ENCODE assay signal across 9 mouse cellular contexts in genomic region chr6:108668321-108668786, GRCm38 (mm10). TPM values are rescaled to one million over a fixed set of nuclear protein-coding genes. Genes with fewer than 3 reads are reported as not detected.
DNase-seq lines count a peak whose midpoint lies in the region; ATAC-seq lines count a peak whose summit lies in the region.
"Had no signal": no experiment of that assay in that cellular context is flagged by ENCODE, and none has a peak within 500 bp of the region (broad histone marks: within the 10 kb centered on the region; RNA-seq: fewer than 3 reads in every experiment).

No protein-coding gene starts in this region.

- ATAC-seq in granulocyte monocyte progenitor cell, adult 5-6 weeks (replicated peaks; ENCODE audit: poor library complexity, severe bottlenecking): peak; percentile 62
- ATAC-seq in intestine, embryonic 15.5 days: peak; percentile 93

- peak overlapping the region; percentile 60 for H3K4me2 ChIP-seq in intestine, embryonic 15.5 days (replicated peaks)

- peaks cover 16% of the 10 kb centered on the region for H3K4me1 ChIP-seq in embryonic facial prominence, embryonic 10.5 days
- H3K4me1 ChIP-seq in intestine, embryonic 15.5 days (replicated peaks): peaks cover 28% of the 10 kb centered on the region

- WGBS in embryonic facial prominence, embryonic 10.5 days: under 1% methylated on average over 30 of the region's 30 CpGs
- under 1% methylated on average over 30 of the region's 30 CpGs for WGBS in intestine, embryonic 15.5 days

- H3K36me3 ChIP-seq in embryonic facial prominence, embryonic 10.5 days (replicated peaks): no peaks in the 10 kb centered on the region; the same call in 1 of the 2 replicates
- peaks cover 12% of the 10 kb centered on the region for H3K36me3 ChIP-seq in intestine, embryonic 15.5 days

- peak overlapping the region; percentile 32 for H3K9ac ChIP-seq in intestine, embryonic 15.5 days

- peak overlapping the region; percentile 52 for H3K4me3 ChIP-seq in embryonic facial prominence, embryonic 10.5 days
- peak overlapping the region; percentile 24 for H3K4me3 ChIP-seq in intestine, embryonic 15.5 days (replicated peaks)
- H3K4me3 ChIP-seq: erythroblast, embryonic 14.5 days had no signal

- peaks cover 62% of the 10 kb centered on the region for H3K27me3 ChIP-seq in embryonic facial prominence, embryonic 10.5 days (replicated peaks; ENCODE audit: low read depth, poor library complexity, severe bottlenecking)
- no peaks in the 10 kb centered on the region for H3K27me3 ChIP-seq in intestine, embryonic 15.5 days (replicated peaks)

- no peaks in the 10 kb centered on the region for H3K9me3 ChIP-seq in embryonic facial prominence, embryonic 10.5 days
- H3K9me3 ChIP-seq in intestine, embryonic 15.5 days: no peaks in the 10 kb centered on the region

- peak overlapping the region; percentile 81 for H3K27ac ChIP-seq in embryonic facial prominence, embryonic 10.5 days (replicated peaks)
- H3K27ac ChIP-seq in intestine, embryonic 15.5 days: peak overlapping the region; percentile 75

- peak; percentile 92 for DNase-seq in adrenal gland, postnatal 10 days
- DNase-seq in embryonic facial prominence, embryonic 10.5 days (ENCODE audit: low spot score): peak; percentile 89
- DNase-seq in left cerebral cortex, adult 9 months (ENCODE audit: low spot score in 2 of 2): peak; percentile 56 to 83
- peak; percentile 89 to 93 for DNase-seq in lung, postnatal 4 days
- peak; percentile 84 for DNase-seq in retina, postnatal 1 day
- peak; percentile 45 for DNase-seq in urinary bladder, postnatal 10 days (ENCODE audit: low spot score)

RNA-seq across cellular contexts. Expression of gene Bhlhe40, which starts 7.9 kb away (rescaled TPM):
- 10 to 100 TPM; 47.0 to 94.0 TPM for total RNA-seq in adrenal gland, postnatal 10 days (2021)
- polyA plus RNA-seq in embryonic facial prominence, embryonic 10.5 days (2016; fragmentation: Nextera tagmentation; extraction: Ambion mirVana): 1.3 and 1.4 TPM in 2 replicates
- 1.7 and 2.1 TPM in 2 replicates for total RNA-seq in granulocyte monocyte progenitor cell, adult 5-6 weeks (2014; fragmentation: Nextera tagmentation)
- 3.5 and 5.9 TPM in 2 replicates for total RNA-seq in granulocyte monocyte progenitor cell, adult 5-6 weeks (2017)
- 46.4 and 50.1 TPM in 2 replicates for polyA plus RNA-seq in intestine, embryonic 15.5 days (2015; fragmentation: Nextera tagmentation; extraction: Ambion mirVana)

Comparison
In these comparisons a context has a peak if more than half of its experiments do, and no peak if none do; other contexts are left out.
1. Peak in every context shown above with its lines: DNase-seq, ATAC-seq, H3K4me3 ChIP-seq and H3K27ac ChIP-seq.
2. RNA of gene Bhlhe40, which starts 7.9 kb away (total RNA-seq): 47.0 to 94.0 TPM in adrenal gland, postnatal 10 days; 1.7 to 5.9 TPM in granulocyte monocyte progenitor cell, adult 5-6 weeks; every median in the first group is over 4 times any median in the second.